Mouse (Mus musculus): ENCODE measurements at regions not wholly inside any gene's neighbourhood (a gene's known extent, or its start where the extent isn't known, plus 50 kb on each side); places are given as distances from the start of the nearest gene placed in this dataset.

- H3K27me3 ChIP-seq (ENCODE audit: control insufficient read depth, insufficient read depth, low read length) = no peaks in the 10 kb centered on the region
- H3K27ac ChIP-seq (ENCODE audit: control insufficient read depth, insufficient read depth, low read depth, low read length) = no peak overlapping the region
- H3K4me3 ChIP-seq (ENCODE audit: control insufficient read depth, low read depth, low read length) = no peak overlapping the region
- no peaks in the 10 kb centered on the region for H3K36me3 ChIP-seq (ENCODE audit: control insufficient read depth, insufficient read depth, low read length)
- TF ChIP-seq POLR2A (IDR thresholded peaks at IDR 0.05; ENCODE audit: control insufficient read depth, low read depth, low read length) (no peak), CTCF (IDR thresholded peaks at IDR 0.05; ENCODE audit: control insufficient read depth, insufficient read depth, insufficient replicate concordance, low read depth, low read length) (no peak)
- H3K4me1 ChIP-seq (ENCODE audit: control insufficient read depth, insufficient read depth, low read length) = no peaks in the 10 kb centered on the region
These were observed 290.0 kb upstream of the Eef2kmt start for GRCm38 (mm10) chr16:5545801-5546200.

GRCm38 (mm10) chr16:5544436-5544835 lies 288.7 kb upstream of the Eef2kmt start:
- Histone ChIP-seq H3K4me3 (ENCODE audit: control insufficient read depth, low read depth, low read length) (no peak overlapping the region), H3K27me3 (ENCODE audit: control insufficient read depth, insufficient read depth, low read length) (no peaks in the 10 kb centered on the region), H3K27ac (ENCODE audit: control insufficient read depth, insufficient read depth, low read depth, low read length) (no peak overlapping the region), H3K4me1 (ENCODE audit: control insufficient read depth, insufficient read depth, low read length) (no peaks in the 10 kb centered on the region), H3K36me3 (ENCODE audit: control insufficient read depth, insufficient read depth, low read length) (no peaks in the 10 kb centered on the region)
- TF ChIP-seq CTCF (IDR thresholded peaks at IDR 0.05; ENCODE audit: control insufficient read depth, insufficient read depth, insufficient replicate concordance, low read depth, low read length) (no peak), POLR2A (IDR thresholded peaks at IDR 0.05; ENCODE audit: control insufficient read depth, low read depth, low read length) (no peak)

DNA sequence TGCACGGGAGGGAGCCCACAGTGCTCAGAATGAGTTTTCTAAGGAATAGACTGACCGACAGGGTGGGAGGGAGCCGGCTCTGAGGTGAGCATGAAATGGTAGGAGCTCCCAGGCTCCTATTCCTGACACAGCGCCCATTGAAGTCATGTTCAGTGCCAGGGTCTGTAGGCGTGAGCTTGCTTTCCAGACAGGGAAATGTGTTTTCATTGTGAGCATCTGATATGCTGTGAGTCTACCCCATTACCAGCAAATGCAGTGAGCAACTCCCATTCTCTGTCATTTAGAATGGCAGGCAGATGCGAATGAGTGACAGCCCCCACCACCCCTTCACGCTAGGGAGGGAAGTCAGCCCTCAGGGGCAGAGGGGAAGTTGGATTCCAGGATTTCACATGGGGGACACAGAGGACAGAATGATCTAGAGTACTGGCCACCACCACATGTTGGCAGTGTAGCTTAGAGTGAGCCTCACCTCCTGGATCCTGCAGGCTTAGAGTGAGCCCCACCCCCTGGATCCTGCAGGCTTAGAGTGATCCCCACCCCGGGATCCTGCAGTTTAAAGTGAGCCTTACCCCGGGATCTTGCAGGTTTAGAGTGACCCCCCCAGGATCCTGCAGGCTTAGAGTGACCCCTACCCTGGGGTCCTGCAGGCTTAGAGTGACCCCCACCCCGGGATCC lies 283.2 kb upstream of the Eef2kmt start:
- Histone ChIP-seq H3K4me1 (ENCODE audit: control insufficient read depth, insufficient read depth, low read length) (peaks cover 7% of the 10 kb centered on the region), H3K27ac (ENCODE audit: control insufficient read depth, insufficient read depth, low read depth, low read length) (no peak overlapping the region), H3K27me3 (ENCODE audit: control insufficient read depth, insufficient read depth, low read length) (no peaks in the 10 kb centered on the region), H3K4me3 (ENCODE audit: control insufficient read depth, low read depth, low read length) (no peak overlapping the region), H3K36me3 (ENCODE audit: control insufficient read depth, insufficient read depth, low read length) (no peaks in the 10 kb centered on the region)
- TF ChIP-seq CTCF (IDR thresholded peaks at IDR 0.05; ENCODE audit: control insufficient read depth, insufficient read depth, insufficient replicate concordance, low read depth, low read length) = no peak
- no peak for TF ChIP-seq POLR2A (IDR thresholded peaks at IDR 0.05; ENCODE audit: control insufficient read depth, low read depth, low read length)

GRCm38 (mm10) chr16:5537286-5538204 lies 281.8 kb upstream of the Eef2kmt start:
- Histone ChIP-seq H3K27me3 (ENCODE audit: control insufficient read depth, insufficient read depth, low read length) (no peaks in the 10 kb centered on the region), H3K4me3 (ENCODE audit: control insufficient read depth, low read depth, low read length) (no peak overlapping the region), H3K27ac (ENCODE audit: control insufficient read depth, insufficient read depth, low read depth, low read length) (no peak overlapping the region), H3K36me3 (ENCODE audit: control insufficient read depth, insufficient read depth, low read length) (no peaks in the 10 kb centered on the region), H3K4me1 (ENCODE audit: control insufficient read depth, insufficient read depth, low read length) (peaks cover 7% of the 10 kb centered on the region)
- TF ChIP-seq POLR2A (IDR thresholded peaks at IDR 0.05; ENCODE audit: control insufficient read depth, low read depth, low read length) (no peak), CTCF (IDR thresholded peaks at IDR 0.05; ENCODE audit: control insufficient read depth, insufficient read depth, insufficient replicate concordance, low read depth, low read length) (peak; percentile 45; the same call in 1 of the 2 replicates)

DNA sequence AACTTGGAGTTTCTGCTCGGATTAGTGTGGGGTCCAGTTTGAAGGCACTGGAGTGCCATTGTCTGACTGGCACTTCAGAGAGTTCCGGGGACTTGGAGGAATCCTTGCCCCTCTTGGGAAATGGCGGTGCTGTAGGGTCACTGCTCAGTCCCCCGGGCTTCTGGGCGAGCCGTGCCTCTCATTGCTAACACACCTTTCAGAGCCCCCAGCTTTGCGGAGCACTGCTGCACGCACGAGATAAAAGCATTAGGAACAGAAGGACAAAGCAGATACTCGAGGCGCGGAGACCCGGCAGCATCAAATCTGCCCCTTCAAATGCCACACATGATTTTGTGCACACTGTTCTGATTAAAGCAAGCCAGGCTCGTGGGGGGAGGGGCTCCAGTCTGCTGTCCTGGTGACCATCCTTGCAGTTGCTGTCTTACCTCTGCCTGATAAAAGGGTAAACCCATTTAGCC lies 280.8 kb upstream of the Eef2kmt start:
- TF ChIP-seq CTCF (IDR thresholded peaks at IDR 0.05; ENCODE audit: control insufficient read depth, insufficient read depth, insufficient replicate concordance, low read depth, low read length) (no peak), POLR2A (IDR thresholded peaks at IDR 0.05; ENCODE audit: control insufficient read depth, low read depth, low read length) (no peak)

GRCm38 (mm10) chr16:5535414-5535813 lies 279.6 kb upstream of the Eef2kmt start:
- Histone ChIP-seq H3K4me3 (ENCODE audit: control insufficient read depth, low read depth, low read length) (peak overlapping the region; percentile 14; the same call in 1 of the 2 replicates), H3K27ac (ENCODE audit: control insufficient read depth, insufficient read depth, low read depth, low read length) (no peak overlapping the region), H3K27me3 (ENCODE audit: control insufficient read depth, insufficient read depth, low read length) (no peaks in the 10 kb centered on the region), H3K4me1 (ENCODE audit: control insufficient read depth, insufficient read depth, low read length) (peaks cover 7% of the 10 kb centered on the region), H3K36me3 (ENCODE audit: control insufficient read depth, insufficient read depth, low read length) (no peaks in the 10 kb centered on the region)
- TF ChIP-seq POLR2A (IDR thresholded peaks at IDR 0.05; ENCODE audit: control insufficient read depth, low read depth, low read length) (no peak), CTCF (IDR thresholded peaks at IDR 0.05; ENCODE audit: control insufficient read depth, insufficient read depth, insufficient replicate concordance, low read depth, low read length) (no peak)

More for the DNA sequence above, 280.8 kb upstream of the Eef2kmt start:
- H3K27ac ChIP-seq (ENCODE audit: control insufficient read depth, insufficient read depth, low read depth, low read length) = no peak overlapping the region
- H3K27me3 ChIP-seq (ENCODE audit: control insufficient read depth, insufficient read depth, low read length) = no peaks in the 10 kb centered on the region
- no peaks in the 10 kb centered on the region for H3K36me3 ChIP-seq (ENCODE audit: control insufficient read depth, insufficient read depth, low read length)
- peaks cover 7% of the 10 kb centered on the region for H3K4me1 ChIP-seq (ENCODE audit: control insufficient read depth, insufficient read depth, low read length)
- H3K4me3 ChIP-seq (ENCODE audit: control insufficient read depth, low read depth, low read length) = no peak overlapping the region

DNA sequence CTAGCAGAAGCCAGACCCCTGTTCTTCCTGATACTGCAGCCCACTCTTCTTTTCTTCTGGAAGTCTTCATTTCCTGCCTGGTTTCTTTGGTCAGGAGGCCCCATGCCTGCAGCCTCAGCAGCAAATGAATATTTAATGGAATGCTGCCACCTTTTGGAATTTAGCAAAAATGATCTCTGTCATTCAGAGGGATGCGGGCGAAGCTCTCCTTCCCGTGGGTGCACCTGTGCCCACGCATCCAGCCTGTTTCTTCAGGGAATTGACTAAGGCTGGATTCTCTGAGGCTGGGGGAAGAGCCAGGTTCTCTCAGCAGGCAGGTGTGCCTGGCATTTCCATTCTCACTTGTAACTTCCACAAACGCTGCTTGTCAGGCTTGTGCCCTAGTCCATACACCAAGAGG lies 279.1 kb upstream of the Eef2kmt start:
- TF ChIP-seq CTCF (IDR thresholded peaks at IDR 0.05; ENCODE audit: control insufficient read depth, insufficient read depth, insufficient replicate concordance, low read depth, low read length) (no peak), POLR2A (IDR thresholded peaks at IDR 0.05; ENCODE audit: control insufficient read depth, low read depth, low read length) (no peak)
- Histone ChIP-seq H3K36me3 (ENCODE audit: control insufficient read depth, insufficient read depth, low read length) (no peaks in the 10 kb centered on the region), H3K4me1 (ENCODE audit: control insufficient read depth, insufficient read depth, low read length) (peaks cover 7% of the 10 kb centered on the region), H3K27ac (ENCODE audit: control insufficient read depth, insufficient read depth, low read depth, low read length) (no peak overlapping the region), H3K4me3 (ENCODE audit: control insufficient read depth, low read depth, low read length) (no peak overlapping the region), H3K27me3 (ENCODE audit: control insufficient read depth, insufficient read depth, low read length) (no peaks in the 10 kb centered on the region)

Measured in testis, adult 2 months (tissue).